Mouse (Mus musculus) mature B cell (primary cell): ENCODE data around the gene Thap7.

Experiments
- in situ Hi-C: fragments of 300-500 bp; cut with MboI; formaldehyde crosslinking; loops from 2 replicates; pipeline ENCODE4 v1.14.3; 2019

Gene Thap7

DNA sequence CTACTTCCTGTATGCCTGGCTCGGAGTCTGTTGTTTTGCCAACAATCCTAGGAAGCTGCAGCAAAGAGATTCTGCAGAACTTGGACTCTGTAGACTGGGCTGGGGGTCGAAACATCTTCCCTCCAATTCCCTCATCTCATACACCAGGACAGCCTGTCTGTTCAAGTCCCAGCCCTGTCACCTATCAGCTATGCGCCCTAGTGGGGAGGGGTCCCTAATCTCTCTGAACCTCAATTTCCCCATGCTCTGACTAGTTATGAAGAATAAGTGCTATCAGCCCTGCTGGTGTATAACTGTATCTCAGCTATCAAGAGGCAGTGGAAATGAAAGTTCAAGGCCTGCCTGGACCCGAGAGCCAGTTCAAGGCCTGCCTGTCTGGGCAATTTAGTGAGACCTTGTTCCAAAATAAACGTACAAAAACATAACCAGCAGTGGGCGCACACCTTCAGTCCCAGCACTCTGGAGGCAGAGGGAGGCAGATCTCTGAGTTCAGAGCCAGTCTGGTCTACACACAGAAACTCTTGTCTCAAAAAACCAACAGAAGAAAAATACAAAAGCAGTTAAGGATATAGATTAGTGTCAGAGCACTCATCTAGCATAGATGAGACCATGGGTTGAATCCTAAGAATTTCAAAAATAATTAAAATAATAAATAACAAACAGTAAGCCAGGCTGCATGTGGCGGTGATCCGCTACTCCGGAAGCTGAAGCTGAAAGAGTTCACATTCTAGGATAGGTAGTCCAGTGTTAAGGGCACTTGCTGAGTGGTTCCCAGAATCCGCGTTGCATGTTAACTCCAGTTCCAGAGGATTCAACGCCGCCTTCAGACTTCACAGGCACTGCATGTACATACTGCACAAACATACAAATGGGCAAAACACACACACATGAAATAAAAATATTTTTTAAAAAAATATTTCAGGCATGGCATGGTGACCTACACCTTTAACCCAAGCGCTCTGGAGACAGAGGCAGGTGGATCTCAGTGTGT is 42.2 kb downstream of the Thap7 start:
- in situ Hi-C loops: no loop called here

DNA sequence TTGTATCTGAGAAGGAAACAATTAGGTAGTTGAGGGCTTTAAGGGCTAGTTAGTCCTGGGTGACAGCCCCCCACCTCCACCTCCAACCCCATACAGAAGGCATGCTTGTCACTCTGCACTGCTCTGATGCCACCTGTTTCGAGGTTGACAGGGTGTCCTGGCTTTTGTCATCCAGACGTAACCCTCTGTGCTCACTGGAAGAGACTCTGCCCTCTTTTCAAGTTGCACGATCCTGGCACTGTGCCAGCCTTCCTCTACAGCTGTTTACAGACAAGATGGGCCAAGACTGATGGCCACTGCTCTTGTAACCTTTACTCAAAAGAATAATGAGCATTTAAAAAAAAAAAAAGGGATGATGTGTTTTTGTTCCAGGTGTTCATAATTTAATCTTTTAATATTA is 44.4 kb downstream of the Thap7 start:
- in situ Hi-C loops: no loop called here

DNA sequence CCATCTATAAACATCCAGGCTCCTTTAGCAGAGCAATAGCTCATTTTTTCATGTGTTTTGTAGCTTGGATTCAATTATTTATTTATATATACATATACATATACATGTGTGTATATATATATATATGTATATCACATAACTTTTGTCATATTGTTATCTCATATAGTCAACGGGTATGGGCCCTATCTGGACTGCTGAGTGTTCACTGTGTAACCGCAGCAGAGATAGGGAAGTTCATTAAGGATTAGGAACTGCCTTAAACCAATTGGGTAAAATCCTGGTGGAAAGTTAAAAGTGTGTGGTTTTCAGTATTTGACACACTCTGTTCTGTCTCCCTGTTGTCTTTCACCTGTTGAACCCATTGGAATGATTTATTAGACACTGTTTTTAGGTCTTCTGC is 49.5 kb downstream of the Thap7 start:
- in situ Hi-C loops: no loop called here

DNA sequence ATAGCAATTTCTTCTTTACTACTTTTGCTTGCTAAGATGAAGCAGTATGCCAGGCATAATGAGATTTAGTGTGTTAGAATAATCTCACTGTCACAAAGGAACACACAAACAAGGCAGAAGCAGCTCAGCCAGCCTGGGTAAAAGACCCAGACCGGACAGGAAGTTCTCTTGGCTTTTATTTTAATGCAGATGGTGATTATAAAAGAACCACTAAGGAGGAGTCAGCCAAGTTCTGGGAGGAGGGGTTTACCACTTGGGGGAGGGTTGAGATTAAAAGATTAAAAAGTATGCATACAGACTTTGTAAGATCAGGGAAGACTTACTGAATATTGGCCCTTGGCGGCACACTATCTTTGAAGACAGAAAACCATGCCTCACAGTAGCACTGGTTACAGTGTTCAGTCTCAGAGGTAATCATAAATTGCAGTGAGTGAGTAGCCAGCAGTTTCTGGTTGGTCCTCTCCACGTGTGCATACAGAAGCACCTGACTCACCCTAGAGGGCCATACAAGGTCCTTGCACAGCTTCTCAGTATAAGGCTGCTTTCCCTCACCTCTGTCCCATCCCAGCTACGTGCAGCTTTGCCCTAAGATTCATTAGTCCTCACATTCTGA is 52.5 kb downstream of the Thap7 start:
- in situ Hi-C loops: no loop called here
